Mouse (Mus musculus) intestine, embryonic 15.5 days (tissue): ENCODE measurements around the gene Fbxw8. TPM values are rescaled to one million over a fixed set of nuclear protein-coding genes. Genes with fewer than 3 reads are reported as not detected.

Experiments used
- ATAC-seq: fragments of 200-750 bp; cut with Nextera tagmentation; 2 replicates; pipeline ENCODE4 v1.8.0; 2017; ENCODE audit warnings: moderate TSS enrichment, moderate library complexity
- H3K27ac ChIP-seq: fragments of 300-500 bp; sonication (generic); 2 replicates; pipeline ENCODE4 v1.5.1; 2015; ENCODE audit warnings: mild to moderate bottlenecking, inconsistent platforms
- H3K27me3 ChIP-seq: fragments of 300-500 bp; sonication (generic); replicated peaks from 2 replicates; pipeline ENCODE4 v1.6.1; 2015; ENCODE audit warnings: inconsistent platforms
- H3K36me3 ChIP-seq: fragments of 300-500 bp; sonication (generic); 2 replicates; pipeline ENCODE4 v1.6.1; 2015; ENCODE audit warnings: inconsistent platforms
- H3K4me1 ChIP-seq: fragments of 300-500 bp; sonication (generic); replicated peaks from 2 replicates; pipeline ENCODE4 v1.6.1; 2015; ENCODE audit warnings: inconsistent platforms
- H3K4me2 ChIP-seq: fragments of 300-500 bp; sonication (generic); replicated peaks from 2 replicates; pipeline ENCODE4 v1.6.1; 2015; ENCODE audit warnings: mild to moderate bottlenecking, inconsistent platforms
- H3K4me3 ChIP-seq: fragments of 300-500 bp; sonication (generic); replicated peaks from 2 replicates; pipeline ENCODE4 v1.5.1; 2015; ENCODE audit warnings: inconsistent platforms
- H3K9ac ChIP-seq: fragments of 300-500 bp; sonication (generic); 2 replicates; pipeline ENCODE4 v1.6.1; 2015; ENCODE audit warnings: inconsistent platforms
- H3K9me3 ChIP-seq: fragments of 300-500 bp; sonication (generic); 2 replicates; pipeline ENCODE4 v1.6.1; 2016; ENCODE audit warnings: inconsistent platforms
- WGBS: fragments of 180-500 bp; shearing (Covaris S2); methylation state at CpG from one replicate; pipeline ENCODE4 v1.1.7; 2015; 5-methylcytosine and 5-hydroxymethylcytosine counted together
- polyA plus RNA-seq: library from polyadenylated mRNA; unstranded; fragments of >200 nt; fragmentation: Nextera tagmentation; extraction: Ambion mirVana; gene quantifications from 2 replicates; pipeline ENCODE4 v1.2.1, GENCODE M21; 2015

The Fbxw8 gene
- polyA plus RNA-seq, 1 experiment from 2014 or later = 20.7 TPM

DNA sequence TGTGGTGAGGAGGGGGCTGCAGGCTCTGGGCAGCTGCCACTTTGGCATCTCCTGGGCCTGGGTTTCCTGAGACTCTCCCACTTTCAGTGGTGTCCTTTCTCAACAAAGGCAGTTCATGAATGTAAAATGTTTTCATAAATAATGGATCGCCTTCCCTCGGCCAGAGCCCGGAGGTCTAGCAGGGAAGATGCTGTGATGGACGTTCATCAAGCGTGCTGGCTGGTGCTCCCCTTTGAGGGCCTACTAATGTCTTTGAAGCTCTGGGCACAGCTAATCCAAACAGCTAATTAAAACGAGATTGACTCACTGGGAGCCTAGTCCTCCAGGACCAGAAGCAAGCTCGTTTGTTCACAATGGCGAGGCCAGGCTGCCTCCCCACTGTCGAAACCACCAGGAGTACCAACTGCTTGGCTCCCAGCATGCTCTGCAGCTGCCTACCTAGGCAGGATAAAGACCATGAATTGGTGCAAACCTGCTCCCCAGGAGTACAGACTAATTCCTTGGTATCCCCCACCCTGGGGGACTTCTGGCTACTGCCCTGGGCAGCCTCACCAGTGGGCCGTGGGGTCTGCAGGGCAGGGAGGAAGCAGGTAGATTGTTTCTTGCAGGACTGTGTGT lies 90.9 kb downstream of the Fbxw8 start:
- H3K9ac ChIP-seq = no peak overlapping the region
- no peak overlapping the region for H3K4me3 ChIP-seq
- H3K27me3 ChIP-seq = no peaks in the 10 kb centered on the region
- peaks cover 3% of the 10 kb centered on the region for H3K36me3 ChIP-seq
- H3K9me3 ChIP-seq = no peaks in the 10 kb centered on the region
- H3K4me1 ChIP-seq = no peaks in the 10 kb centered on the region; the same call in none of the 2 replicates
- 62% methylated on average over 10 of the region's 10 CpGs for WGBS
- ATAC-seq = no peak
- no peak overlapping the region for H3K27ac ChIP-seq
- no peak overlapping the region for H3K4me2 ChIP-seq

DNA sequence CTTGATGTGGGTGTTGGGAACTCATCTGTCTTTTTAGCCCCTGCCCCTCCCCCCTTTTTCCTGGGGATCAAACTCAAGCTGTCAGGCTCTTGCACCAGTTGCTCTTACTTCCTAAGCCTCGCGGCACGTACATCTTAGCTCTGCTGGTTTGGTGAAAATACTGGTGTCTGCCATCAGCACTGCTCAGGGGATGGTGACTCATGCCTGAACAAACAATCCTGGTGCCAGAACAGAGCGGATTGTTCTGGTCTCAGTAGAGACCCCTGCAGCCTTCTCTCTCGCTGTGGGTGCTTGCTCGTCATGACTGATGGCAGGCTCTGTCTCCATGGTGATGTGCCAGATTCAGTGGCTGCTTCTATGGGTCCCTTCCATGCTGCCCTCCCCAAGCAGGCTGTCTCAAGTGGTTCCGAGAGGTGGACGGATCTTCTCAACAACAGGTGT lies 92.1 kb downstream of the Fbxw8 start:
- Histone ChIP-seq H3K9ac (no peak overlapping the region), H3K9me3 (no peaks in the 10 kb centered on the region), H3K36me3 (peaks cover 3% of the 10 kb centered on the region), H3K4me3 (no peak overlapping the region), H3K27me3 (no peaks in the 10 kb centered on the region), H3K4me2 (no peak overlapping the region), H3K27ac (no peak overlapping the region), H3K4me1 (no peaks in the 10 kb centered on the region; the same call in none of the 2 replicates)
- 58% methylated on average over 8 of the region's 8 CpGs for WGBS
- ATAC-seq = no peak

DNA sequence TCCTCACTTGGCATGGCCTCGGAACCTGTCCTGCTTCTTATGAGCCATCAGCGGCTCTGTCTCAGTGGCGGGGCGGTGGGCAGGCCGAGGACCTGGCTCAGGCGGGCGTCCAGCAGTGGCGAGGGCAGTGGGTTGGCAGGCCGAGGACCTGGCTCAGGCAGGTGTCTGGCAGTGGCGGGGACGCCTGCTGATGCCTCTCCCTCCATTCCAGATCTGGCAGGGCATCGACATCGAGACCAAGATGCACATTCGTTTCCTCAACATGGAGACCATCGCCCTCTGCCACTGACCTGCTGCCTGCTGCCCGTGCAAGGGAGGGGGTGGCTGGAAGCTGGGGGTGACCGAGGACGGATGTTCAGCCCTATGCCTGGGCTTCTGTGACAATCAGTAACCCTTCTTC lies 93.9 kb downstream of the Fbxw8 start:
- 93% methylated on average over 18 of the region's 18 CpGs for WGBS
- no peaks in the 10 kb centered on the region; the same call in none of the 2 replicates for H3K4me1 ChIP-seq
- no peak for ATAC-seq

DNA sequence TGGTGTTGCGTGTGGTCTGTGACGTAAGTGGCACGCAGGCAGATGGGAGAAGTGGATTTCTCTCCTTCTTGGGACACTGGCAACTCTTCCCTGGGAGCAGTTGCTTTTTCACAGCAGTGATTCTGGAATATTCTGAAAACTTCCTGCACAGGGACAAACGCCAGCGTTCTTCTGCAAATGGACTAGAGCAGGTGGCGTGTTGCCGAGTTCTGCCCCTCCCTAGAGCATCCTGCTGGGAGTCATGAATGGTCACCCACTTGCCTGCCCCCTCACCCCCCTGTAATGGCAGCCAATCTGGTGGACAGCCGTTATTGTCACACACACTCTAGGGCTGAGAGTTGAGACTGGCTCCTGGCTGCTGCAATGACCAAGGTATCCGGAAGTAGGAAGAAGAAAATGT lies 95.6 kb downstream of the Fbxw8 start:
- no peak overlapping the region for H3K27ac ChIP-seq
- H3K9ac ChIP-seq = no peak overlapping the region
- H3K36me3 ChIP-seq = no peaks in the 10 kb centered on the region
- H3K4me3 ChIP-seq = no peak overlapping the region
- no peaks in the 10 kb centered on the region for H3K4me1 ChIP-seq
- ATAC-seq = no peak
- 84% methylated on average over 9 of the region's 9 CpGs for WGBS
- H3K27me3 ChIP-seq = no peaks in the 10 kb centered on the region
- no peaks in the 10 kb centered on the region for H3K9me3 ChIP-seq
- H3K4me2 ChIP-seq = no peak overlapping the region

More for the DNA sequence above, 93.9 kb downstream of the Fbxw8 start:
- Histone ChIP-seq H3K4me2 (no peak overlapping the region), H3K4me3 (no peak overlapping the region), H3K36me3 (peaks cover 3% of the 10 kb centered on the region), H3K27ac (no peak overlapping the region), H3K27me3 (no peaks in the 10 kb centered on the region), H3K9ac (no peak overlapping the region), H3K9me3 (no peaks in the 10 kb centered on the region)

DNA sequence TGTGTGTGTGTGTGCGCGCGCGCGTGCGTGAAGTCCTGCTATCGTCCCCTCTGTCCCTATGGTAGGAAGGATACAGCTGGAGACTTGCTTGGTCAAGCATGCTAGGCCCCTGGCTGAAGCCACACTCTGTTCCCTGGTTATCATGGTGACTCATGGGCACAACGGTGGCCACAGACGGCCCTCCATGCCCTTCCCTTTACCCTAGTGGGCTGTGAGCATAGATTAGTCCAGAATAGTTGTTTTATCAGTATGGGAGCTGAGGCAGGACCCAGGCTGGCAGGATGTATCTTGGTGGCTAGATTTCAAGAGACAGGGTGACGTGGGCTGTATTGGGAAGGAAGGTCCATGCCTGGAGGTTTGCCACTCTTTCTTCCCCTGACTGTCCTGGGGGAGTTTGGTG lies 96.4 kb downstream of the Fbxw8 start:
- H3K4me2 ChIP-seq = no peak overlapping the region
- no peak overlapping the region for H3K9ac ChIP-seq
- no peak overlapping the region for H3K4me3 ChIP-seq
- no peaks in the 10 kb centered on the region for H3K9me3 ChIP-seq
- ATAC-seq = no peak
- 86% methylated on average over 10 of the region's 10 CpGs for WGBS
- H3K27me3 ChIP-seq = no peaks in the 10 kb centered on the region
- no peak overlapping the region for H3K27ac ChIP-seq
- H3K36me3 ChIP-seq = no peaks in the 10 kb centered on the region
- H3K4me1 ChIP-seq = no peaks in the 10 kb centered on the region

DNA sequence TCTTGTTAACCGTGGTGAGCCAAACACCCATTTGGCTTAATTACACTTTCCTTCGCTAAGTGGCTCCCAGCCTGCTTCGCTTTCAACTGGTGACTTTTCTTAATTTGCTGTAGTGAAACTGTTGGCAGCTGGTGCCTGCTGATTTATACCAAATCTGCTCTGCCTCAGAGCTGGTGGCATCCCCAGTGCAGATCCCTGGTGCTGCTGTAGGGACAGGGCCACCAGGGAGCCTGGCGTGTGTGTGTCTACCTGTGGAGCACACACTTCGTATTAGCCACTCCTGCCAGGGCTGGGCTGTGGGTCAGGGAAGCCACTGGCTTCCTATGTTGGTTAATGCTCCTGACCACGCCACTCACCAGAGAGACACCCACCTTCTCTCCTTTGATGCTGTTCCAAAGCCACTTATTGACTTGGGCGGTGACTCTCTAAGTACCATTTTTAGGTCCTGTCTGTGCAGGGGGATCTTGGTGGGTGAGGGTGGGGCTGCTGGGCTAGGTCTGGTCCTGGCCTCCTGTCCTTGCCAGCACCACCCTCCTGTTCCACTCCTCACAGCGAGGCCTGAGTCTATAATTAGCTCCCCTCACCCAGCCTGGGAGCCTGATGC lies 97.7 kb downstream of the Fbxw8 start:
- Histone ChIP-seq H3K9me3 (no peaks in the 10 kb centered on the region), H3K4me1 (no peaks in the 10 kb centered on the region), H3K4me3 (no peak overlapping the region), H3K36me3 (no peaks in the 10 kb centered on the region), H3K9ac (no peak overlapping the region), H3K27ac (no peak overlapping the region), H3K4me2 (no peak overlapping the region), H3K27me3 (no peaks in the 10 kb centered on the region)
- ATAC-seq = no peak
- 50% methylated on average over 8 of the region's 8 CpGs for WGBS

DNA sequence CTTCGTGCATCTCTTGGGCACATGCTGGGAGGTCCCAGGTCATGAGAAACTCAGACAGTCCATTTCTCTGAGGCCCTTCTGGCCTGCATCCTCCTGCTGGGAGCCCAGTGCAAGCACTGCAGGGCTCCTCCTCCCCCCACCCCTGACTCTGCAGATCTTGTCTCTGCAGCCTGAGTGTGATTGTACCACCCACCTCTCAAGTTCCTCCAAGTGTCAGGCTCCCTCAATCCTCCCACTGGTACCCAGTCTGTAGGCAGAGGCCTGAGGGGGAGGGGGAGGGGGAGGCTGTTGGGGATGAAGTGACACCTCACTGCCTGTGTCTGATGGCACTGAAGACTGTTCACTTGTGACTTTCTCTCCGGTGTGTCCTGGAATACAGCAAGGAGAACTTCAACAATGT lies 102.1 kb downstream of the Fbxw8 start:
- H3K4me3 ChIP-seq = no peak overlapping the region
- no peaks in the 10 kb centered on the region for H3K4me1 ChIP-seq
- H3K9ac ChIP-seq = no peak overlapping the region
- H3K9me3 ChIP-seq = no peaks in the 10 kb centered on the region
- H3K27ac ChIP-seq = no peak overlapping the region
- no peak overlapping the region for H3K4me2 ChIP-seq
- ATAC-seq = no peak
- WGBS = 84% methylated on average over 2 of the region's 2 CpGs
- H3K36me3 ChIP-seq = no peaks in the 10 kb centered on the region
- no peaks in the 10 kb centered on the region for H3K27me3 ChIP-seq

DNA sequence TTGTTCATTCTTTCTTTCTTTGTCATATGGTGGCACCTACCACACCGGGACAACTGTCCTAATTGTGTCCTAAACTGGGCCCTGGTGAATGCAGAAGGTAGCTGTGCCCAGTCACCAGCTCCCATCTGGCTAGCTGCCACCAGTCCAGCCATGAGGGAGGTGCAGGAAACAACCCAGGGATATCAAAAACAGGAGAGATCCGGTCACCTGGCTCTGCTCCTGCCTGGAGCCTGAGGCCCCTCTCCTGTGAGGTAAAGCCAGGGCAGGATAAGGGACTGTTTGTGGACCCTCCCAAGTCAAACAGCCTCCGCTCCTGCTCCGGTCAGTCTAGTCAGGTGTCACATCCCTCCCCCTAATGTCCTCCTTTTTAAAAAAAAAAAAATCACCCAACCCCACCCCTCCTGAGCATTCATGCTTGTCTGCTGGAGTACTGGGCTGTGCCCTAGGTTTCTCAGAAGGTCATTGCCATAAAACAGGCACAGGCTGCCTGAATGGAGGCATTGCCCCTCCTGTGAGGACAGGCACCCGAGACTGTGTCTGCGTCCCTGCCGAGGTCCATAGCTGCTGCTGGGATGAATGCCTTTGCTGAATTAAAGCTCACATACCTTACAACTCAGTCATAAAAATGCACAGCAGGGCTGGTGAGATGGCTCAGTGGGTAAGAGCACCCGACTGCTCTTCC lies 103.1 kb downstream of the Fbxw8 start:
- Histone ChIP-seq H3K4me2 (no peak overlapping the region), H3K4me1 (no peaks in the 10 kb centered on the region), H3K27ac (no peak overlapping the region), H3K9ac (no peak overlapping the region), H3K36me3 (no peaks in the 10 kb centered on the region), H3K27me3 (no peaks in the 10 kb centered on the region), H3K9me3 (no peaks in the 10 kb centered on the region), H3K4me3 (no peak overlapping the region)
- ATAC-seq = peak; percentile 39; the same call in 1 of the 2 replicates
- WGBS = 52% methylated on average over 8 of the region's 8 CpGs

DNA sequence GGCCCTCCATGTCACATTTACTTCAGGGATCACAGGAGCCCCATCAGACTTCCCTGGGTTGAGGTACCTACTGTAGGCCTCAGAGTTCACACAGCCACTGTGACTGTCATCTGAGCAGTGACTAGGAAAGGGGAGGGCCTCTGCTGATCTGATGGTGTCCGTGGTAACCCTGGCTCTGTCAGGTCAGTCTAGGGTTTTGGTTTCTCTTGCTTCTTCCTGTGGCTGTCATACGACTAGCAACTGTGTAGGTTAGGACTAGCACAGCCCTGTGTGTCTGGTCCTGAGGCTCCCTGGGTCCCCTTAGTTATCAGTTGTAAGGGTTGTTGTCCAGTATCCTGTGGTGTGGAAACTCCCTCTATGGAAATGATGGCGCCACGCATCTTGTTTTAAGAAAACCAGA lies 104.5 kb downstream of the Fbxw8 start:
- Histone ChIP-seq H3K36me3 (no peaks in the 10 kb centered on the region), H3K27me3 (no peaks in the 10 kb centered on the region), H3K9ac (no peak overlapping the region), H3K9me3 (no peaks in the 10 kb centered on the region), H3K4me2 (no peak overlapping the region), H3K27ac (no peak overlapping the region), H3K4me3 (no peak overlapping the region), H3K4me1 (no peaks in the 10 kb centered on the region)
- WGBS = 82% methylated on average over 4 of the region's 4 CpGs
- no peak for ATAC-seq

DNA sequence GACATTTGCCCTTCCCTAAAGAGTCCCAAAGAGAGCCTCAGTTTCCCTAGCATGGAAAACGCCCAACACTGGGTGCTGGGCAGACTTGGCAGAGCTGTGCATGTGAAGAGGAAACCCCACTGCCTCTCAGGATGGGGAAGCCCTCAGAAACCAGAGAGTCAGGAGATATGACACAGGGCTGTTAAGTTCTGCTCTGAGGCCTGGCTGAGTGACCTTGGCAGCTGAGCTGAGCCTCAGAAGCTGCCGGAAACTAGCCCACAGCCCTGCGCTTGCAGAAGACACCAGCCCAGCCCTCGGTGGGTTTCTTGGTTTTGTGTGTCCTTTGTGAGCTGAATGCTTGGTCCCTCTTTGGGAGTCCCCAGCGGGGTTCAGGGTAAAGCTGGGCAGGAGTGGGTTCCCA lies 106.3 kb downstream of the Fbxw8 start:
- Histone ChIP-seq H3K27me3 (no peaks in the 10 kb centered on the region), H3K27ac (no peak overlapping the region), H3K9me3 (no peaks in the 10 kb centered on the region), H3K36me3 (no peaks in the 10 kb centered on the region), H3K4me3 (no peak overlapping the region), H3K9ac (no peak overlapping the region), H3K4me1 (no peaks in the 10 kb centered on the region), H3K4me2 (no peak overlapping the region)
- WGBS = 77% methylated on average over 5 of the region's 5 CpGs
- ATAC-seq = no peak

DNA sequence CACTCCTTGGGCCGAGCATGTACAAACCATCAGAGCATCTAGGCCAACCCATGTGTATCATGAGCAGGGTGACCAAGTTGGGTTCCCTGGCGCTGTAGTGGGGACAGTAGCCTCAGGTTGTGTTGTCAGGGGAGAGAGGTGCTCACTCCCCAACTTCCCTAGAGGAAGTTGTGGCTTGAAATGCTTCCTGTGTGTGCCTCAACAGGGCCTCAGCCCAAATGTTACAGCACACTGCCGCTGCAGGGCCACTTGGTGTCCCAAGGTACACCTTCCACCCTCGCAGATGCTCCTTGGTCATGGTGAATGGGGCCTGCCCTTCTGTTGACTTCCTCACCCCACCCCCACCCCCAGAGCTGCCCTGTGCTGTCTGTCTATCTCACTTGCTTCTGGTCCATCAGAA lies 106.9 kb downstream of the Fbxw8 start:
- Histone ChIP-seq H3K9ac (no peak overlapping the region), H3K27ac (no peak overlapping the region), H3K9me3 (no peaks in the 10 kb centered on the region), H3K27me3 (no peaks in the 10 kb centered on the region), H3K4me1 (no peaks in the 10 kb centered on the region), H3K4me2 (no peak overlapping the region), H3K4me3 (no peak overlapping the region), H3K36me3 (no peaks in the 10 kb centered on the region)
- WGBS = 77% methylated on average over 4 of the region's 4 CpGs
- ATAC-seq = no peak

DNA sequence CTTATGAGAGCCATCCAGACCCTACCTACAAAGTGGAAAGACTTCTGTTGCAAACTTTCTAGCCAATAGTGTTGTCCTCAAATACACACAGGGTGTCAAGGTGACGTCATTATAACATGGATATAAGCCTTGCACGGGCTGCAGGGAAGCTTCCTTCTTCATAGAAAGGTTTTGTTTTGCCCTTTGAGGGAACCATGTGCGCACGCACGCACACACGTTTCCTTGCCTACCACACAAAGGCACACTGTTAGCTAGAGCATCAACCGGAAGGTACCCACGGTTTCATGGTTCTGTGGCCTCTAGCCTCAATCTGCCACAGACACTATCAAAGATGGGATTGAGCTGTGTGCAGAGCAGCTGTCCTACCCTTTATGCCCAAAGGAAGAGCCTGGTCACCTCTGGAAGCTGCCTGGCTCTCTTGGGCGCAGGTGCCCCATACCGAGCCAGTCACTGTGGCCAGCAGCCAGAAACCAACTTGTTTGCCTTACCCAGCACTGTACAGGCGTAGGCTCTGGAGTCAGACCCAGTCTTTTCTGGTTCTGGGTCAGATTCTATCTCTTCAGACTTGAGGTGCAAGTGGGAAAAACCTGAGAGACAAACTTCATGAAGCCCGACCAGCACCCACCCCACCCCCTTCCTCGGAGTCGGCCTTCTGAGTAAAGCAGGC lies 108.0 kb downstream of the Fbxw8 start:
- no peaks in the 10 kb centered on the region for H3K27me3 ChIP-seq
- H3K4me3 ChIP-seq = no peak overlapping the region
- H3K4me1 ChIP-seq = no peaks in the 10 kb centered on the region
- no peak overlapping the region for H3K9ac ChIP-seq
- ATAC-seq = no peak
- H3K4me2 ChIP-seq = no peak overlapping the region
- H3K36me3 ChIP-seq = no peaks in the 10 kb centered on the region
- no peak overlapping the region for H3K27ac ChIP-seq
- 87% methylated on average over 14 of the region's 14 CpGs for WGBS
- H3K9me3 ChIP-seq = no peaks in the 10 kb centered on the region
